Mouse (Mus musculus): ENCODE measurements at regions not wholly inside any gene's neighbourhood (a gene's known extent, or its start where the extent isn't known, plus 50 kb on each side); places are given as distances from the start of the nearest gene placed in this dataset.

DNA sequence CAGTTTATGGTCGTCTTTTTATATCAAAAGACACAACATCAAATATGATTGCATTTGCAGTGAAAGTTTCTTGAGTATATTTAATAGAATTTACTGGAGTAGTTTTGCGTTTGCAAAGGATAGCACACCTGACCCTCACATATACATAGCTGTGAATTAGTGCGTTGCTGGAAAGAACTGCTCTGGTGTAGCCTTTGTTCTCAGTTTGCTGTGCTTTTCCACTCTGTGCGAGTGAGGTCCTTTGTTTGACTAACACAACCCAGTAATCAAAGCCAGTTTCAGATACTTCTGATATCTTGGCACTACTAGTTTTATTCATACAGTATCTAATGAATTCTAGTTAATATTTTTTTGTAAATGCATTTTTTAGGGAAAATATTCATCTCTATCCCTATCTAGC, 84.7 kb downstream of the Trim52 start:
- DNase-seq (ENCODE audit: low spot score in 2 of 2), result no peak

DNA sequence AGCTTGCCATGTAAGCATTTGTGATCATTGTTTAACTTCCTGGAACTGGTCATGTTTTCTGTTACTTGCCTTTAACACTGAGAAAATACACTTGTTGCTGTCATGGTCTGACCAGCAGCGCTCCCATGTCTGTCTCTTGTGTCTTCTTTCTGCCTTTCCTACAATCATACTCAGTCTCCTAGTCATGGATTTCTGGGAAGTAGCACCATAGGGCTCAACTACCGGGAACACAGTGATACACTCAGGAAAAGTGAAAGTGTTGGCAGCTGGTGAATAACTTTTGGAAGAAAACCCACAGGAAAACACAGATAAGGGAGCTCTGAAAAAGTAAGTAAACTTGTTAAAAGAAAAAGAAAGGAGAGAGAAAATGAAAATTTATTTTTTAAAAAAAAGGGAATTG, 87.6 kb downstream of the Trim52 start:
- DNase-seq (ENCODE audit: low spot score in 2 of 2), result no peak

GRCm38 (mm10) chr14:106194104-106194503, 88.1 kb downstream of the Trim52 start:
- DNase-seq (ENCODE audit: low spot score in 2 of 2), result no peak

GRCm38 (mm10) chr14:106197826-106198225, 91.8 kb downstream of the Trim52 start:
- DNase-seq (ENCODE audit: low spot score in 2 of 2), result no peak

DNA sequence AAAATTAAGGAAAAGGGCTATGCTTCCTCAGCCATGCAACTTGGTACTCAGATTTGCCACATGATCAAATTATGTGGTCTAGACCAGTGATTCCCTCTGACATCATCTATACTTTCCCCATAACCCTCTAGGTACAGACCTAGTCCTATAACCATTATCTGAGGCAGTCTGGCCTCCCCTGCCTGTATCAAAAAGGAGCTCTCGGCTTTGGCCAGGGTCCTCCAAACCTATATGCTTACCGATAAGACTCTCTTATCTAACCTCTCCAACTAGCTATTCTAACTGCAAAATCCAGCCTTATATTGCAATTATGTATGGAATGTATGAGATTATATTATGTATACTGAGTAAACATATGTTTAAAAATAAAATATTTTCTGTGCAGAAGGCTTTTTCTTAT, 93.1 kb downstream of the Trim52 start:
- DNase-seq (ENCODE audit: low spot score in 2 of 2), result no peak

GRCm38 (mm10) chr14:106199536-106200319, 93.7 kb downstream of the Trim52 start:
- no peak for DNase-seq (ENCODE audit: low spot score in 2 of 2)

DNA sequence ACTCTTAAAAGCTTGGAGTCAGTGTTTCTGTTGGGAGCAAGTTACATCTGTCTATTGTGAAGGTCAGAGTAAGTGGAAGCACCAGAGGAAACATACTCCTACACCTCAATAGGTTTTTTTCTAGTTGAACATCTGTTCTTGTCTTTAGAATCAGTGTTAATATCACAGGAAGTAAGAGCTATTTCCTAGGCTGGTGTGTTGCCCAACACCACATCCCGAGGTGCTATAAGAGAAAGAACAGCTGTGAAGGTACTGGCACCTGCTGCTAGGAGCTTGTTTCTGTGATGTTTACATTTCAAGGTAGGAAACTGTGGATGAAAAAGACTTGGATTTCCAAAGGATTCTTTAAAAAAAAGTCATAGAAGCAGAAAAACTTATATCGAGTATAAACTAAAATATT, 105.1 kb downstream of the Trim52 start:
- DNase-seq (ENCODE audit: low spot score in 2 of 2), result no peak

GRCm38 (mm10) chr14:106217681-106218080, 111.7 kb downstream of the Trim52 start:
- no peak for DNase-seq (ENCODE audit: low spot score in 2 of 2)

GRCm38 (mm10) chr14:106219293-106219797, 113.3 kb downstream of the Trim52 start:
- DNase-seq (ENCODE audit: low spot score in 2 of 2), result no peak

DNA sequence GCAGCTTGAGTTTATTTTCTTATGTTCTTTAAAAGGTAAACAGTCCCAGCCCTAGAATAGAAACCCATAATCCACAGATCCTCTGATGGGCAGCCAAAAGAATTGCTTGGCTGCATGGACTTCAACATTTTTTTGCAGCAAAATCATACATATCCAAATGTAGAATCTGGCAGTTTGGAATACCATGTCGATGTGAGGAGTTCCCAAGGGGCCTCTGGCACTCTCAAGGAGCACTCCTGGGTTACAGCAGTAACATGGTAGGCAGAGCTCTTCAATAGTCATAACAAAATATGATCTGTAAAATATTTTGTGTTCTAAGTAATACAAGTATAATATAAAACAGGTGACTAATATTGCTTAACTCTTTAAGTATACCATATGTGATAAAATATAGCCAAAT, 119.4 kb downstream of the Trim52 start:
- no peak for DNase-seq (ENCODE audit: low spot score in 2 of 2)

DNA sequence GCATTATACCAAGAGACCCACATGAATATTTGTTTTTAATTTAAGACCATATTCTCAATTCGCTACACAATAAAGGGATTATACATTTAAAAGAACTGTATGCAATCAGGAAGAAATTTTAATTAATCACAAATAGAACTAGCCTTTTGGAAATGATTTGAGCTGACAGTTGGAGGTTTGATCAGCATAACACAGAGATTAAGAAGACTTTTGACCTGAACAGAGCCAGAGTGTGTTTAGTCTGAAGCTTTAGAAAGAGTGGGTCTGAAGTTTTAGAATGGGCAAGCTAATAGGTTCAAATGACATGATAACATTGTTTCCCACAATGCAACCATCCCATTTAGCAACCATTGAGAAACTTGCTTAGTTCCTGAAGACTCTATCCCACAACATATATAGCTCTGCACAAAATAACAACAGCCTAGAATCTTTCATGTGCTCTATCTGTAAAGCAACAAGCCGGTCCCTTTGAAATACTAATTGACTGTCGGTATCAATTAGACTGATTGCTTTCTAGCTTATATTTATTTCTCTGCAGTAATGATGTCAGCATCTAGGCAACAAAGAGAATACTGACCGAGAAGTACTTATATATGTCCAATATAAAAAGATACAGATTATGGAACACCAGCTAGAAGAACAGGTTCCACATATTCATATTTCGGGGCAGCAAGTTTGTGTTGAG, 135.9 kb downstream of the Trim52 start:
- DNase-seq (ENCODE audit: low spot score in 2 of 2), result no peak

DNA sequence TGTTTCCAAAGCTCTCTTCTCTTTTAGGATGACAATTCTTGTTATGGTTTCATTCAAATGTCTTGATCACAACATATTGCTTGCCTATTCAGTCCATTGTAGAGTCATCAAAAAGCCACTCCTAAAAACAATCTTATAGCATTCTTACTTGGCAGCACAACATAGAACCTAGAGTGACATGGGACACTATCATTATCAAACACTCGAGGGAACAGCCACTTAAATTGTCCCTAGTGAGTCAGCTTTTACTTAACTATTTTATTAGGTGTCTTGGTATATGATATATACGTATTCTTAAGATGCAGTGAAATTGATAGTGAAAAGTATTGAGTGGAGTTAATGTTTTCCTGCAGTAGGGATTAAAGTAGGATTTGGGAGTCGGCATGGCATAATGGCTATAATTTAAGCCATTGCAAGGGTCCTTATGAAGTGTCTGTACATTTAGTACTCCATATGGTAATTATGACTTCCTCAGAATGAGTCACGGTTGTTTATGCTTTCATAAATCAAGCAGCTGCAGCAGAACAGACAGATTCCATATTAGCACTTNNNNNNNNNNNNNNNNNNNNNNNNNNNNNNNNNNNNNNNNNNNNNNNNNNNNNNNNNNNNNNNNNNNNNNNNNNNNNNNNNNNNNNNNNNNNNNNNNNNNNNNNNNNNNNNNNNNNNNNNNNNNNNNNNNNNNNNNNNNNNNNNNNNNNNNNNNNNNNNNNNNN, 153.6 kb downstream of the Trim52 start:
- no peak for DNase-seq (ENCODE audit: low spot score in 2 of 2)

DNA sequence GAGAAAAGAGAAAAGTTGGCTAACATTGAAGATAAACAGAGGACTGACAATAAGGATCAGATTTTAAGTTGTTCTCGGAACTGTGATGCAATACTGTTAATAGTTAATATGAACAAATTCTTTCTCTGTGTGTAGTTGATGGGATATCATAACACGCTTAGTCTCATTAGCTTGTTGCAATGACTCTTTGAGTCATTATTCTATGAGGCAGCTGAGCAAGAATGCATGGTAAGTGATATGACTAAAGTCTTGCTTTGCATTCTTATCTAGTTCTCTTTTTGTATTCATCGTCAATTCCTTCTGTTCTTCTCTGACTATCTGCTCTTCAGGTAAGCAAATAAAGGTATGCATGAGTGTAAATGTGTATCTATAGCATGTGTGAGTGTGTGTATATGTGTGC, 159.3 kb downstream of the Trim52 start:
- DNase-seq (ENCODE audit: low spot score in 2 of 2), result no peak

DNA sequence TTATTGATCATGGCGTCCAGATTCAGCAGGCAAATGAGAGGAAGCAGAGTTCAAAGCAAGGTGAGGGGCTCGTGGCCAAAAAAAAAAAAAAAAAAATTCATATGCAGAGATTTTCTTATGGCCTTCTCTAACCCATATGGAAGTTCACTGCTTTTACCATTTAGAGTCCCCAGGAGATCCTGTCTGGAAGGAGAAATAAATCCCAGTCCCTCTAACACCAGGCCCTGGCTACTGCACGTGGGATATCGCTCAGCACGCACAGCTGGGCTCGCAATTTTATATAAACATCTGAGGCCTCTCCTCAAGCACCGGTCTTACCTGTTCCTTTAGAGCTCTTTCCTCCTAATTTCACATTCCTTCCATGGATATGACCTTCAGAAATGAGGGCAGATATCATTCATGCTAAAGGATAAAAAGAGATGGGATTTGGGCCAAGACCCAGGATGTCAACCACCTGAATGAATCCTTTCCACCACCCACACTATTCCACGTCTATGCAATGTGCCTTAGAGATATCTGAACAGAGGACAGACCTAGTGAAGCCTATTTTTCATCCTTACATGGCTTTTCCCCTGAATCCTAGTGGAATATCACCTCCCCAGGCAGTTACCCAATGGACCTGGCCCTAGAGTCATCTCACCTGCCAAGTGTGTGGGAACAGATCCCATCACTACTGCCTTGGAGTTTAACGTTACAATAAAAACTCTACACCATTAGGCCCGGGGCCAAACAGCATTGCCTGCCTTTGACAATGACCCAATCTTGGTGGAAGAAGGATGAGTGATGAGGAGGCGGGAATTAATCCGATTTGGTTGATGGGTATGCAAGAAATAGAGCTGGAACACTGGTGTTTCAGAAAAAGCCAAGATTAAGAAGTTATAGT, 161.9 kb downstream of the Trim52 start:
- DNase-seq (ENCODE audit: low spot score in 2 of 2), result no peak

- no peak for DNase-seq (ENCODE audit: low spot score in 2 of 2)
Measured at GRCm38 (mm10) chr14:106269680-106270079, 163.7 kb downstream of the Trim52 start.

DNA sequence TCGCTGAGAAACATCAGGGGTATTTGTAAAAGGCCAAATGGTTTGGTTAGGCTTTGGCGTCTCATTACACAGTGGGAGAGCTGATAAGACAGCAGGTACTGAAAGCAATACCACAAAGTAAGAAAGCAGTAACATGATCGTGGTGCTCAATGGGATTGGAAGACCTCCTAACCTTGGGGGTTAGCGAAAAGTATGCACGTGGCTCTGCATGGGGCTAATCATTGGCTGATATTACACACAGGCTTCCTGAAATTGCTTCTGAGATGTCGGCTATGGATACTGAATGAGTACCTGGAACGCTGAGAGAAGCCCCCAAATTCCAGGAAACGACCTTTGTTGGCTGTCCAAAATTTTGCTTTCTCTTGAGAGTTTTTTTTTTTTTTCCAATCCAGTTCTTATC, 207.6 kb downstream of the Trim52 start:
- no peak for DNase-seq (ENCODE audit: low spot score in 2 of 2)

DNA sequence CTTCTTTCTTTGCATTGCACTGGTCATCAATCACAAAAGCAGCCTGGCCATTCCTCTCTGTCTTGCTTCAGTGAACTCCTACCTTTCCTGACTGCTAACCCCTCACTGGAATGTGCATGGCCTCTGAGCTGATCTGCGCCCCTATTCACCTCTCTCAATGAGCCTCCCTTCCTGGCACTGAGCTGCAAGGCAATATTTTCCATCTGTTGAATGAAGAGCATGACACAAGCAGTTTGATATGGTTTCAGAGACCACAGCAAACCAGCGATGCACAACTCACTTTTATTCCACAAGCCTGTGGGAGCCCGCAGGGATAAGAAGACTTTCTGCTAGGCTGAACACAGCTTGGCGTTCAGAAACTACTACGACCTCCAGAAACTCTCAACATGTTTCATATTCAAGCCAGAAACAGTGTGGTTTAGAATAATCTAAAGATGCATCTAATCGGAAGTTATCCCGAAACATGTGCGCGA, 208.1 kb downstream of the Trim52 start:
- no peak for DNase-seq (ENCODE audit: low spot score in 2 of 2)

DNA sequence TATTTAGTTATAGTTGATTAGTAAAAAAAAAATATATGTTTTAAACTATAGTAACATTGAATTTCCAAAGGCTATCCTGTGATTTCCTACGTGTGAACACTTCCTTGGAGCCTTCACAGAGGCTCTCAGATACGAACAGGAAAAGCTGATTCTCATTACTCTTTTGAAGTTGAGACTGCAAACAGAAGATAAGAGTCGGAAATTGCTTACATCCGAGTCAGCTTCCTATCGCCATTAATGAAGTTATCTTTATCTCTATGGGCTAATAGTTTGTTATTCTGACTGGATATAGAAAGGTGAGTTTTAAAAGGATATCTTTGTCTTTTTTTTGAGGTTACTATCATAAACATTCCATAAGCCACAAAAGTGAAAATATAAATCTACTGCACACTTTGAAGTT, 212.8 kb downstream of the Trim52 start:
- no peak for DNase-seq (ENCODE audit: low spot score in 2 of 2)

GRCm38 (mm10) chr14:106327653-106328283, 221.8 kb downstream of the Trim52 start:
- no peak for DNase-seq (ENCODE audit: low spot score in 2 of 2)

- DNase-seq (ENCODE audit: low spot score in 2 of 2), result no peak
Measured at GRCm38 (mm10) chr14:106364767-106365623, 259.0 kb downstream of the Trim52 start.
